Mouse (Mus musculus) heart, embryonic 13.5 days (tissue): ENCODE data around the gene Ppm1h. TPM values are rescaled to one million over a fixed set of nuclear protein-coding genes. Genes with fewer than 3 reads are reported as not detected.
A peak's percentile ranks its signal among the peaks of the same experiment; 100 is the strongest.

Experiments used
- ATAC-seq: fragments of 200-750 bp; cut with Nextera tagmentation; 2 replicates; pipeline ENCODE4 v1.8.0; 2017; ENCODE audit warnings: moderate TSS enrichment; ENCODE audit not compliant: insufficient number of reproducible peaks, low FRiP score, low TSS enrichment; ENCODE audit errors: extremely low read depth
- H3K27ac ChIP-seq: fragments of 300-500 bp; sonication (generic); replicated peaks from 2 replicates; pipeline ENCODE4 v1.5.1; 2015; ENCODE audit warnings: moderate library complexity, mild to moderate bottlenecking, inconsistent platforms
- H3K27me3 ChIP-seq: fragments of 300-500 bp; sonication (generic); replicated peaks from 2 replicates; pipeline ENCODE4 v1.6.1; 2015; ENCODE audit warnings: mild to moderate bottlenecking, inconsistent platforms
- H3K36me3 ChIP-seq: fragments of 300-500 bp; sonication (generic); 2 replicates; pipeline ENCODE4 v1.6.1; 2015; ENCODE audit warnings: mild to moderate bottlenecking, inconsistent platforms
- H3K4me1 ChIP-seq: fragments of 300-500 bp; sonication (generic); 2 replicates; pipeline ENCODE4 v1.6.1; 2015; ENCODE audit warnings: inconsistent platforms
- H3K4me2 ChIP-seq: fragments of 300-500 bp; sonication (generic); 2 replicates; pipeline ENCODE4 v1.6.1; 2015; ENCODE audit warnings: inconsistent platforms, mild to moderate bottlenecking, moderate library complexity
- H3K4me3 ChIP-seq: fragments of 300-500 bp; sonication (generic); 2 replicates; pipeline ENCODE4 v1.5.1; 2015; ENCODE audit warnings: moderate library complexity, mild to moderate bottlenecking, inconsistent platforms
- H3K9ac ChIP-seq: fragments of 300-500 bp; sonication (generic); 2 replicates; pipeline ENCODE4 v1.6.1; 2015; ENCODE audit warnings: inconsistent platforms, mild to moderate bottlenecking, moderate library complexity
- H3K9me3 ChIP-seq: fragments of 300-500 bp; sonication (generic); 2 replicates; pipeline ENCODE4 v1.6.1; 2016; ENCODE audit warnings: inconsistent platforms
- WGBS: fragments of 180-500 bp; shearing (Covaris S2); methylation state at CpG from one replicate; pipeline ENCODE4 v1.1.7; 2015; ENCODE audit warnings: mixed read lengths; 5-methylcytosine and 5-hydroxymethylcytosine counted together
- polyA plus RNA-seq: library from polyadenylated mRNA; unstranded; fragments of >200 nt; fragmentation: Nextera tagmentation; extraction: Ambion mirVana; gene quantifications from 2 replicates; pipeline ENCODE4 v1.2.1, GENCODE M21; 2015

Ppm1h gene
- polyA plus RNA-seq, result 3.9 and 4.4 TPM in 2 replicates

DNA sequence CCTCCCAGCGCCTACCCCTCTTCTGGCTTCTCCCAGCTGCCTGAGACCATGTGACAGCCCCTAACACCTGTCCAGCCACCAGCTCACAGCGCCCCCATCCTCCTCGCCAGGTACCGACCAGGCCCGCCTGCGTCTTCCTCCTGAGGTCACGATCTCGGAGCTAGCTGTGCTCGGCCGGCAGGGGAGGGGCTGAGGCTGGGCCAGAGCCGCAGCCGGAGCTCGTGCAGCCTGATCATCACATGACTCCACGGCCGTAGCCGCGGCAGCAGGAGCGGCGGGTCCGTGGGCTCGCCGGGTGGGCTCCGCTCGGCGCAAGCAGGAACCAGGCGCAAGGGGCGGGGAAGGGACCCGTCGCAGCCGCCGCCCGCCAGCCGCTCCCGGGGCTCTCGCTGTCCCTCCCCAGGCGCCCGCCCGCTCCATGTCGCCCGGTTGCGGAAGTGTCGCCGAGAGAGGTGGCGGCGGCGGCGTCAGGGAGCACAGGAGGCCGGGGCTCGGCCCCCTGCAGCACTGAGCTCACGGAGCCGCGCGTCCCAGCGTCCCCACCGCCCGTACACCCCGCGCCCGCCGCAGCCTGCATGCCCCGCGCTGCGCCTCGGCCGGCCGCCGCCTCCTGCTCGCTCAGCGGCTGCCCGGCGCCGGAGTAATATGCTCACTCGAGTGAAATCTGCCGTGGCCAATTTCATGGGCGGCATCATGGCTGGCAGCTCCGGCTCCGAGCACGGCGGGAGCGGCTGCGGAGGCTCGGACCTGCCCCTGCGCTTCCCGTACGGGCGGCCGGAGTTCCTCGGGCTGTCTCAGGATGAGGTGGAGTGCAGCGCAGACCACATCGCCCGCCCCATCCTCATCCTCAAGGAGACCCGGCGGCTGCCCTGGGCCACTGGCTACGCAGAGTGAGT, at the start of gene Ppm1h:
Gene Ppm1h, plus strand, starts transcription at position 222 of the 896 bp plus-strand sequence.
- Histone ChIP-seq H3K27me3 (peaks cover 25% of the 10 kb centered on the region; the same call in 1 of the 2 replicates), H3K4me1 (peaks cover 13% of the 10 kb centered on the region), H3K4me2 (peak within 1 kb of the TSS; percentile 97), H3K9me3 (no peaks in the 10 kb centered on the region), H3K27ac (peak within 1 kb of the TSS; percentile 68), H3K36me3 (no peaks in the 10 kb centered on the region), H3K4me3 (peak within 1 kb of the TSS; percentile 86), H3K9ac (peak within 1 kb of the TSS; percentile 88)
- under 1% methylated on average over 94 of the region's 94 CpGs for WGBS
- ATAC-seq, result peak; percentile 68

DNA sequence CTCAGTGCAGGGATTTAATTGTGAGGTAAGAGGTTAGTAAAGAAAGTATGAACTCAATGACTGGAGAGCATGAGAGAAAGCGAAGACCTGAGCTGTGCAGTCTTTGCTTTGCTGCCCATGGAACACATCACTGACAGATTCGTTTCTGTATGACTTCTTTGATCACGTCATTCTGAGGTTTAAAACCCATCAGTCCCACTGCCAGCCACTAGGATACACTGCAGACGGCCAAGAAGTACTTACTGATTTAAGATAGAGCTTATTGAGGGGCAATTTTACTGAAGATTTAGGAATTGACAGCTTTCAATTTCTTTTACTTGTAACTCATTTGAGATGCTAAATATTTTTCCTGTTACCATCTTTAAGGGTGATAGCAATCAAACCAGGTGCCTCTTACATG, 49.6 kb upstream of the Ppm1h start:
- ATAC-seq, result no peak

DNA sequence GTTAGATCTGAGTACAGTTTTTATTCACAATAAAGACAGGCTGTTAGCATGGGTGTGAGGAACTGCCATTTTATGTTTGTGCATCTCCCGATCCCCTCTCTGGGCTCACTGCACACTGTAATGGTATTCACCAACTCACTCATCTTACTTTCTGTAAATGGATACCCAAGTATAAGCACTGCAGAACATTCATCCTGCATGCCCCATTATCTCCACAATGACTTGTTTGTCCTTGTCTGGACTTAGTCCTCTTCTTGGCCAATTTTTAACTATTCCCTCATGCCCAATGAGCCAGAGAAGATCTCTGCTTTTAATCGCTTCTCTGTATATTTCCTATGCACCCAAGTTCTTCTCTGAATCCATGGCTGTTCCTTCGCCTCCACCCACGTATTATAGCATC, 38.7 kb upstream of the Ppm1h start:
- Histone ChIP-seq H3K4me1 (no peaks in the 10 kb centered on the region), H3K4me2 (no peak overlapping the region), H3K27ac (no peak overlapping the region), H3K9me3 (no peaks in the 10 kb centered on the region), H3K27me3 (no peaks in the 10 kb centered on the region), H3K9ac (no peak overlapping the region), H3K36me3 (no peaks in the 10 kb centered on the region), H3K4me3 (no peak overlapping the region)
- ATAC-seq, result no peak
- 83% methylated on average over 4 of the region's 4 CpGs for WGBS

More for the DNA sequence above, 49.6 kb upstream of the Ppm1h start:
- no peaks in the 10 kb centered on the region for H3K36me3 ChIP-seq
- no peak overlapping the region for H3K27ac ChIP-seq
- no peak overlapping the region for H3K4me3 ChIP-seq
- H3K27me3 ChIP-seq, result no peaks in the 10 kb centered on the region
- no peak overlapping the region for H3K4me2 ChIP-seq
- 54% methylated on average over 4 of the region's 4 CpGs for WGBS
- H3K9me3 ChIP-seq, result no peaks in the 10 kb centered on the region
- H3K9ac ChIP-seq, result no peak overlapping the region
- no peaks in the 10 kb centered on the region for H3K4me1 ChIP-seq

DNA sequence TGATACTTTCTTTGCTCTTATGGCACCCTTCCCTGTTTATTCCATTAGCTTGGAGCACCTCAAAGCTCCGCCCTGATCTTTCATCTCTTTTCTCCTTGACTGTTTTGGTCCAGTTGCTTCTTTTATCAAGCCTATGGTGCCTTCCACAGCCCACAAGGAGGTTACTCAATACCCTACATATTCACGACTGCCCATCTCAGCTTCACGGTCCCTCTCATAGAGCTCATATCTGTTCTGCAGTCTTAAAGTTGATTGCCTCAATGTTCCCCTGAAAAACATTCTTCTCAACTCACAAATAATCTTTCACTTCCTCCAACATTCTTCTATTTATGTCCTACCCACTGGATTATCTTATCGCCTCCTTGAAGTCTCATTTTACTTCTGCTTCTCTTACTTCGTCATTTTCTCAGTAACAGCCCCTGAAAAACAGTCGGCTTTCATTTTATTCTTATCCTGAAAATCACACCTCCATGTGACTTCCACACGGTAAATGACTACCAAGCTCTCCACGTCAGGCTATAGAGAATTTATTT, 37.2 kb upstream of the Ppm1h start:
- Histone ChIP-seq H3K27ac (no peak overlapping the region), H3K4me3 (no peak overlapping the region), H3K9ac (no peak overlapping the region), H3K9me3 (no peaks in the 10 kb centered on the region), H3K27me3 (no peaks in the 10 kb centered on the region), H3K36me3 (no peaks in the 10 kb centered on the region), H3K4me2 (no peak overlapping the region), H3K4me1 (no peaks in the 10 kb centered on the region)
- WGBS, result 63% methylated on average over 8 of the region's 8 CpGs
- no peak for ATAC-seq

DNA sequence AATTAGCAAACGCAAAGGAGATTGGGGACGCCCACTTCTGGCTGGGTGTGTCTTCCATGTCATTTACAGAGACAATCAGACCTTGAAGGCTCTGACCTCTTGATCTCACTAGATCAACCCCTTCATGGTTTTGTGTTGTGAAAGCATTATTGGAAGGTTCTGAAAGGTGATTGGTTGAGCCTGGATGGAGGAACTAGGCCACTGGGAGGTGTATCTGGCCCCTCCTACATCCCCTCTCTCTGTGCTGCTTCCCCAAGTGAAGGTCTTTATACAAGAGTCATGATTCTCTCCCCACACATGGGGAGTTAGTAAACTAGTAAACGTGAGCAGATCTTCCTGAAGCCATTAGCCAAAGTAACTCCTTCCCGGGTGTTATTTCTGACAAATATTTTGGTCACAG, 36.4 kb upstream of the Ppm1h start:
- Histone ChIP-seq H3K9ac (no peak overlapping the region), H3K9me3 (no peaks in the 10 kb centered on the region), H3K36me3 (no peaks in the 10 kb centered on the region), H3K4me2 (no peak overlapping the region), H3K27ac (no peak overlapping the region), H3K4me1 (no peaks in the 10 kb centered on the region), H3K4me3 (no peak overlapping the region), H3K27me3 (no peaks in the 10 kb centered on the region)
- no peak for ATAC-seq
- 82% methylated on average over 4 of the region's 4 CpGs for WGBS

- Histone ChIP-seq H3K27me3 (no peaks in the 10 kb centered on the region), H3K36me3 (no peaks in the 10 kb centered on the region), H3K4me1 (no peaks in the 10 kb centered on the region), H3K4me3 (no peak overlapping the region), H3K27ac (no peak overlapping the region), H3K4me2 (no peak overlapping the region), H3K9me3 (no peaks in the 10 kb centered on the region), H3K9ac (no peak overlapping the region)
- ATAC-seq, result no peak
- 84% methylated on average over 4 of the region's 4 CpGs for WGBS
These were observed 26.6 kb upstream of the Ppm1h start for GRCm38 (mm10) chr10:122651932-122652331.

DNA sequence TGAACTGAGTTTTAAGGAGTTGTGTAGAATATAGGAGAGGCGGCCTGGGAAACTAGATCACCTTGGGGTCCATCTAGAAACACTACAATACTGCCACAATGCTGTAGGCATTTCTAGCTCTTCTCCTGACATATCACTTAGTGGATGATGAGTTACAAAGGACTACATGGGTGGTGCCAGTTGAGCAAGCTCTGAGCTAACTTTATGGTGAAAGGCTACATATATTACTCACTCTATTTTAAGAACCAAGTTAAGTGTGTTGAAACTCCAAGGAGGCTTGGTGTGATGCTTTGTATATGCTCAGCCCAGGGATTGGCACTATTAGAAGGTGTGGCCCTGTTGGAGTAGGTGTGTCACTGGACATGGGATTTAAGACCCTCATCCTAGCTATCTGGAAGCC, 26.0 kb upstream of the Ppm1h start:
- Histone ChIP-seq H3K36me3 (no peaks in the 10 kb centered on the region), H3K27ac (no peak overlapping the region), H3K4me2 (no peak overlapping the region), H3K4me1 (no peaks in the 10 kb centered on the region), H3K9me3 (no peaks in the 10 kb centered on the region), H3K27me3 (no peaks in the 10 kb centered on the region), H3K4me3 (no peak overlapping the region), H3K9ac (no peak overlapping the region)
- no peak for ATAC-seq
- WGBS, result 83% methylated on average over 1 of the region's 1 CpGs

DNA sequence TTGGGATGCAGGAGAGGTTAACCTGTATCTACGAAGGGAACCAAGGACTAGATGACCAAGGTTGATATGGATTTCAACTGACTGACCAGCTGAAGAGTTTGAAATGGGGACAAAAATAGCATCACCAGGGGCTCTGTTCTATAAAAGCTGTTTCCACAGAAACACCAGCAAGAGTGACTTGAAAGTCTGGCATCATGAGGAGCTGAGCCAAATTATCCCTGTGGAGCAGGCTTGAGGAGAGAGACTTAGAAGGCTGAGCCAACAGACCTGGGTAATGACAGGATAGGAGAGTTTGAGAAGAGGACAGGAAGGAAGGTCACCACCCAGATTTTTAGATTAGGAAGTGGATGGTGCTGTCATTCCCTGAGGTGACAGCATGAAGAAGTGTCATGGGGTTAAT, 12.9 kb upstream of the Ppm1h start:
- Histone ChIP-seq H3K9ac (no peak overlapping the region), H3K27ac (no peak overlapping the region), H3K4me2 (no peak overlapping the region), H3K36me3 (no peaks in the 10 kb centered on the region), H3K4me1 (0 out of 2 replicates have a peak, but pooled peaks cover 5% of the 10 kb centered on the region), H3K27me3 (no peaks in the 10 kb centered on the region), H3K9me3 (no peaks in the 10 kb centered on the region), H3K4me3 (no peak overlapping the region)
- ATAC-seq, result no peak
- WGBS, result 63% methylated on average over 1 of the region's 1 CpGs

GRCm38 (mm10) chr10:122671253-122671652, 7.3 kb upstream of the Ppm1h start:
- no peak overlapping the region for H3K4me2 ChIP-seq
- no peak overlapping the region for H3K9ac ChIP-seq
- no peaks in the 10 kb centered on the region for H3K27me3 ChIP-seq
- H3K4me1 ChIP-seq, result no peaks in the 10 kb centered on the region
- no peak overlapping the region for H3K4me3 ChIP-seq
- WGBS, result 83% methylated on average over 2 of the region's 2 CpGs
- ATAC-seq, result no peak
- H3K9me3 ChIP-seq, result no peaks in the 10 kb centered on the region
- H3K36me3 ChIP-seq, result no peaks in the 10 kb centered on the region
- H3K27ac ChIP-seq, result no peak overlapping the region

DNA sequence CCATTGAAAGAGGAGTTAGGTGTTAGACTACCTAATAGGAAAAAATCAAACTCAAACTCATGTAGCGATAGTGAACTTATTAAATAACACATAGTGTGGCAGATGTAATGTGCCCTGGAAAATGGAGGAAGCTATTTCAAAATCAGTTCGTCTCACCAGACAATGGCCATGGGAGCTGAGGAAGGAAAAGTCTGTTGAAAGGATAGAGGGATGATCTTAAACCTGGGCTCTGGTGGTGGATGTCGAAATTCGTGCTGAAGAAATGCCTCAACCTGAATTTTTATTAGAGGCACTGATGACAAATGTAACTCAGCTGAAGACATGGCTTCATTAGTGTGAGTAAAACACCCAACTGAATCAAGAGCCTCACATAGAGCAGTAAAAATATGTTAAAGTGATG, 6.5 kb upstream of the Ppm1h start:
- no peak overlapping the region for H3K4me3 ChIP-seq
- H3K9ac ChIP-seq, result no peak overlapping the region
- WGBS, result 75% methylated on average over 4 of the region's 4 CpGs
- H3K4me1 ChIP-seq, result no peaks in the 10 kb centered on the region
- no peak overlapping the region for H3K4me2 ChIP-seq
- H3K9me3 ChIP-seq, result no peaks in the 10 kb centered on the region
- ATAC-seq, result no peak
- no peaks in the 10 kb centered on the region for H3K36me3 ChIP-seq
- H3K27ac ChIP-seq, result no peak overlapping the region
- no peaks in the 10 kb centered on the region for H3K27me3 ChIP-seq

- Histone ChIP-seq H3K9me3 (no peaks in the 10 kb centered on the region), H3K4me3 (peak overlapping the region; percentile 86), H3K27me3 (peaks cover 25% of the 10 kb centered on the region; the same call in 1 of the 2 replicates), H3K36me3 (no peaks in the 10 kb centered on the region), H3K9ac (peak overlapping the region; percentile 88), H3K4me1 (peaks cover 13% of the 10 kb centered on the region), H3K27ac (peak overlapping the region; percentile 68; the same call in 1 of the 2 replicates), H3K4me2 (peak overlapping the region; percentile 97)
- WGBS, result under 1% methylated on average over 33 of the region's 33 CpGs
- peak; percentile 37; the same call in 1 of the 2 replicates for ATAC-seq
These were observed 979 bp downstream of the Ppm1h start for GRCm38 (mm10) chr10:122679437-122680045.
